Mouse (Mus musculus): Measurements from ENCODE around the gene Olfr700.
"Not testable (repeated sequence)": the region's sequence is repeated elsewhere in the genome, so short reads cannot be mapped to it uniquely, and the experiment has no call there.

Olfr700 gene

DNA sequence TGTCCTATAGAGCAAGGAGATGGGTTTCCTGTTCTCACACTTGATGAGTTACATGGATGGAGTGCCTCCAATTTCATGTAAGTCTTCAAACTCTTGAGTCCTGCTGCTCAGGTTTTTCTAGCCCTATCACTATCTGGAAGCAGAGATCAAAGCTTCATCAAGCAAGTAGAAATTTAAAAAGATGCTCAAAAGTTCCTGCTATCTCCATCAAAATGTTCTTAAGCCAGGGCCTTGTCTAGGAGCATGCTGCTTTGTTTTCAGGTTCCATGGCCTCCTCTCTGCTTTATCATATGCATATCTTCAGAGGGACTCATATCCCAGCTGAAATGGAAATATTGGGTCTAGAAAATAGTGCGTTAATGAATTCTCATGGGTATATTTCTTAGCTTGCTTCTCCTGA lies at the start of gene Olfr700:
TSS of gene Olfr700 (minus strand) at position 101 of the 400 bp plus-strand sequence.
- DNase-seq (ENCODE audit: low spot score), result no peak

DNA sequence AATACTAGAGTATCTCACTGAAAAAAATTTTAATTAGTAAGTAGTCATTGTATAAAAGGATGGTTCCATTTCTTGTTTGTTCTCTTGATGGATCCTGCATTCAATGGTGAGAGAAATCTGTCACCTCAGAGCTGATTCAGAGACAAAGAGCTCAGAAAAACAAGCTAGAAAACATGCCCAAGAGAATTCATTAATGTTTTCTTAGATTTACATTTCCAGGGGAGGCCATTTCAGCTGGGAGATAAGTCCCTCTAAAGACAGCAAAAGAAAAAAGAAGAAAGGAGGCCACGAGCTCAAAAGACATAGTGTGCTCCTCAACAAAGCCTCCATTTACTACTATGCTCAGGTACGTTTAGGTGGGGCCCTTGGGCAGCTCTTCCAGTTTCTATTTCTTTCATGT lies 34.4 kb upstream of the Olfr700 start, which contains the start of gene Olfr703:
TSS of gene Olfr703 (plus strand) at position 301 of the 400 bp plus-strand sequence.
- DNase-seq (ENCODE audit: low spot score), result no peak

DNA sequence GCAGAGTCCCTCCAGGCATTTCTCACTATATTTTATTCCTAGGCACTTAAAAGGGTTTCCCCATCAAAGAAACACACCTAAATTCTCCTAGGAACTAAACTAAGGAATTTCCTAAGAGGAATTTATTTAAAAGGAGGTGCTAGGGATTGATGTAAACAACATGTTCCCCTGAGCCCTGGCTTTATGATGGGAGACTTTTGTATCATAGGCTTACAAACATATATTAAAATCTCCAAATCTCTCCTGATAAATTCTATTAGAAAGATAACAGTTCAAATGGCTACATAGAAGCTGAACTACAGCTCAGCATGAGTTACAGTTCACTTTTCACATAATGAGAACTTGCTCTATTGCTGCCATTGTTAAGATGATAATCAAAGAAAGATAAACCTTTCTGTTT lies 25.2 kb upstream of the Olfr700 start, which contains the start of gene Olfr702:
TSS of gene Olfr702 (minus strand) at position 101 of the 400 bp plus-strand sequence.
- DNase-seq (ENCODE audit: low spot score), result no peak

DNA sequence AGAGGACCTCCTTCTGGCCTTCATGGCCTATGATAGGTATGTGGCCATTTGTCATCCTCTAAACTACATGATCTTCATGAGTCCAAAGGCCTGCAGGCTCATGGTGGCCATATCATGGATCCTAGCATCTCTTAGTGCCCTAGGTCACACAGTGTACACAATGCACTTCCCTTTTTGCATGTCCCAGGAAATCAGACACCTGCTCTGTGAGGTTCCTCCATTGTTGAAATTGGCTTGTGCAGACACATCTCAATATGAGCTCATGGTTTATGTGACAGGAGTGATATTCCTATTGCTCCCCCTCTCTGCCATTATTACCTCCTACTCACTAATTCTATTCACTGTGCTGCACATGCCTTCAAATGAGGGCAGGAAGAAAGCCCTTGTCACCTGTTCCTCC lies 9.8 kb upstream of the Olfr700 start:
- no peak for DNase-seq (ENCODE audit: low spot score)

DNA sequence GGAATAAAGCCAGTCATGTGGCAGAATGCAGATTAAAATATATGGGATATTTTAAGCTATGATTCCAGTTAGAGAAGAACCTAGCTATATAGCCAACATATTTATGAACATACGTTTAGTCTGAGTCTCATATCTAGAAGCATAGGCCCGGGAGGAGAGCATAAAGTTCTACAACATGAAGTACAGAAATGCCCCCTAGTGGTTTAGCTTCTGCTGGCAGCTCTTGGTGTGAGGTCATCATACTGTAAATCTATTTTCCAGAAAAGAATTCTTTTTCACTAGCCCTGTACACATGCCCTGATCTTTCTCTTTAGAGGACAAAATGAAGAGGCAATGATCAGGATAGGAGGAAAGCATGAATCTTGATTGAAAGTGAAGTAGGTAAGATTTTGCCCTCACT lies 7.1 kb upstream of the Olfr700 start:
- no peak for DNase-seq (ENCODE audit: low spot score)

DNA sequence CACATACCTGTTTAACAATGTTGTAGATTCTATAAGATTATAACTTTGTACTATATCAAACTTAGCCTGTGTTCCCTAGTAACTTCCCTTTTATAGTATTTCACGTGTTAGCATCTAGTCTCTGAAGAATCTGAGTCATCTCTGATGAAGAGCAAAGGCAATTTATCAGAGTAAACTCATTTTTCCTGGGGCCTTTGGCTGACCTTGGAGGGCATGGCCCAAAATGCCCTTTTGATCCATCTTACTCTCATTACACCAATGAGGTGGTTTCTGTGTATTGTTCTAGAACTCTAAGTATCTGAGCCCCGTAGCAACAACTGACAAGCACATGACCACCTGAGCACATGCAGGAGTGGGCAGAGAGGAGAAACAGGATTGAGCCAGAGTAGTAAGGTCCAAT lies 5.2 kb upstream of the Olfr700 start, which contains the start of gene Olfr701:
TSS of gene Olfr701 (plus strand) at position 301 of the 400 bp plus-strand sequence.
- no peak for DNase-seq (ENCODE audit: low spot score)

DNA sequence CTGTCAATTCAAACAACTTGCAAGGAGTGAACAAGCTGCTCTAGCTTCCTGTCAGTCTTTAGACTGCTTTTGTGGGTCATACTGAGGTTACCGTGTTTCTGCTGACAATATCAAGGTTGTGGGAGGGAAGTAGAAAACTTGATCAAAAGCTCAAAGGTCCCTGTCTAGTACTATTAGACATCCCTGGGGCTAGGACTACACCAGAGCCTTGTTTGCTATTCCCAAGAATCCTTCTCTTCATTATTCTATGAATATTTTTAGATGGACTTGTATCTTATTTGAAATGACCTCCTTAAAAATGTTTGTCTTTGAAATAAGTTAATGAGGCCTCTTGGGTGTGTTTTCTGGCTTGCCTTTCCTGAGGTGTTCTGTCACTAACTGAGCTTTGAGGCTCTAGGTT lies 15.5 kb downstream of the Olfr700 start, which contains the start of gene Olfr699:
TSS of gene Olfr699 (minus strand) at position 101 of the 400 bp plus-strand sequence.
- no peak for DNase-seq (ENCODE audit: low spot score)

DNA sequence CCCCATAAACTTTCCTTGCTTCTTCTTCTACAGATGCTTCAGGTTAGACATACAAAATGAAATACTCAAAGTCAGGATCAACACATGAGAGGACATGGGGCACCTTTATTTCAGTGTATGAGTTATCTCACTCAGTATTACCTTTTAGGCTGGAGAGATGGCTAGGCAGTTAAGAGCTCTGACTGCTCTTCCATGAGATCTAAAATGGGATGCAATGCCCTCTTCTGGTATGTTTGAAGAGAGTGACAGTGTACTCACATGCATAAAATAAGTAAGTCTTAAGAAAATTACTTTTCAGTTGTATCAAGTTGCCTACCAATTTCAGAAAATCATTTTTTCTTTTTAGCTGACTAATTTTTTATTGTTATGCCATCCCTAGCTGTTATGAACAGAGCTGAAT lies 20.3 kb downstream of the Olfr700 start:
- no peak for DNase-seq (ENCODE audit: low spot score)

DNA sequence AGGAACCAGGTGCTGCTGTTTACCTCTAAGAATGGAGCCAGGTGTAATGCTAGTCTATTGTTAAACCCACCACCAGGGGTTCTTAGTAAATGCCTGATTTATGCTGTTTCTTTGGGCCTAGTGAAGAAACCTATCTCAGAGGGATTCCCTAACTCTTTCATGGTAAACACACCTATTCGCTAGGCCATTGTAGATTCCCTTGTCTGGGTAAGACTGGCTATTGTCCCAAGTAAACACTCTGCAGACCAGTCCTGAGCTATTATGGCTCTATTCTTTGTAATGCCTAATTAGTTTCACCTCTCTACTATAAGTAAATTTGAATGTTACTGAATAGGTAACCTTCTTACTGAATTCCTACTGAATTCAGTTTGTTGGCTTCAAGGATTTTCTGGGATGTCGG lies 47.6 kb downstream of the Olfr700 start:
- not testable (repeated sequence) for DNase-seq (ENCODE audit: low spot score)

DNA sequence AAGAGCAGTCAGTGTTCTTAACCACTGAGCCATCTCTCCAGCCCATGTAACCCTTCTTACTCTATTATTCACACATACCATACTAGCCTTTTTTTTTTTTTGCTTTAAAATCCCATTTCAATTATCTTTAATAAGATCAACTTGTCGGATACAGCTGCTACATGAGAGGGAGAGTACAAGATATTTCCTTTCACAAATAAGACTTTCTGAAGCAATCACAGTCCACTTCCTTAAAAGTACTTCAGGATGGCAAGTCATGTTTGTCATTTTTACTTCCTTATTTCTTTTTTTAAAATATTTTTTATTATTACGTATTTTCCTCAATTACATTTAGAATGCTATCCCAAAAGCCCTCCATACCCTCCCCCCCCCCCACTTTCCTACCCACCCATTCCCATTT lies 49.8 kb downstream of the Olfr700 start:
- no peak for DNase-seq (ENCODE audit: low spot score)
